Mouse (Mus musculus): ENCODE measurements around the gene Cyp17a1.

Gene Cyp17a1

DNA sequence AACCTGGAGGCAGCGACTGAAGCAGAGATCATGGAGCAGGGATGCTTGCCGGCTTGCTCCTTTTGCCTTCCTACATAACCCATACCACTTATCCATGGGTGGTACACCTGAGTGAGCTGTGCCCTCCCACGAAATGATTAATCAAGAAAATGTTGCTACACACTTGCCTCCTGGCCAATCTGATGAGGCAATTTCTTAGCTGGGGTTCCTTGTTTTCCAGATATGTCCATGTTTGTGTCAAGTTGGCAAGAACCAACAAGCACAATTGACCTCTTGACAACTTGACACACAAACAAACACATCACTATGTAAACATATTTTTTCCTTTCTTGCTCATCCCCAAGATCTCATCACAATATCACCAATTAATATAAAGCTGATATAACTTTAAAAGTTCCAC is 2.7 kb upstream of the Cyp17a1 start:
- intact Hi-C loops (cut with DNase I): loop anchor here (10.0 kb wide), 1 partner anchor 319 kb away; no protein-coding TSS in a partner anchor

- intact Hi-C loops (cut with DNase I): loop anchor here (2.0 to 10.0 kb wide), 4 partner anchors 70 to 324 kb away; no protein-coding TSS in a partner anchor
Measured at GRCm38 (mm10) chr19:46670691-46671090, 2.3 kb downstream of the Cyp17a1 start.

DNA sequence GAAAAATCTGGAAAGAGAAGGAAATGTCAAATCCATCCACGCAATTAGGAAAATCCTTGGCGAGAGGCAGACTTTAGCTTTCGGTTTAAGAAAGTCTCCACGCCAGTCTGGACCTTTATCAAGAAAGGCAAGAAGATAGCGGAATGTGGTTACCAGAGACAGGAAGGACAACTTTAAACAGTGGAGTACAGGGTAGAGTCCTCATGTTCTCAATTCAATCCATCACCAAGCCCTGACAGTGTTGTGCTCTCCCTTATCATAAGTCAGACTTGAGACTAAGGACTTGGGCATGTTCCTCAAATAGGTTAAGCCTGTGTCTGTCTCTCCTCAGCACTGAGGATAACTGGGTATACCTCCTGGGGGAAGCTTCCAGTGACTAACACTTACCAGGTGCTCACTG is 3.2 kb downstream of the Cyp17a1 start:
- intact Hi-C loops (cut with DNase I): loop anchor here (2.0 to 10.0 kb wide), 4 partner anchors 71 to 325 kb away; no protein-coding TSS in a partner anchor

GRCm38 (mm10) chr19:46668263-46668662 is 4.7 kb downstream of the Cyp17a1 start:
- intact Hi-C loops (cut with DNase I): no loop called here

GRCm38 (mm10) chr19:46667300-46667699 is 5.7 kb downstream of the Cyp17a1 start:
- intact Hi-C loops (cut with DNase I): no loop called here

DNA sequence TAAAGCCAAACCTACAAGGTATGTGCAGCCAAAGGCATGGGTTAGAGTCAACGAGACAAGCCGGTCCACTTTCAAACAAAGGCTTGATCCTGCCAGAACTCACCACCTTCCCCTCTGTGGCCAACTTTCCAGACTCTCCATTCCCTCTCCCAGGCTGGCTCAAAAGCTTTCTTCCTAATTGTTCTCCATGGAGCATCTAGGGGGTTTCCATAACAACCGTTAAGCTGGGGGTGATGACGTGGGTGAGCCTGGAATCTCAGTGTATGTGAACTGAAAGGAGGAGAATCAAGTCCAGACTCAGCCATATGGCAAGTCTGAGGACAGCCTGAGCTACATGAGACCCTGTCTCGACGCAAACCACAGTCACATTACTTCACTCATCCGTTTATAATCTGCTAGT is 7.5 kb downstream of the Cyp17a1 start:
- intact Hi-C loops (cut with DNase I): no loop called here

GRCm38 (mm10) chr19:46662784-46663183 is 10.2 kb downstream of the Cyp17a1 start:
- intact Hi-C loops (cut with DNase I): no loop called here

DNA sequence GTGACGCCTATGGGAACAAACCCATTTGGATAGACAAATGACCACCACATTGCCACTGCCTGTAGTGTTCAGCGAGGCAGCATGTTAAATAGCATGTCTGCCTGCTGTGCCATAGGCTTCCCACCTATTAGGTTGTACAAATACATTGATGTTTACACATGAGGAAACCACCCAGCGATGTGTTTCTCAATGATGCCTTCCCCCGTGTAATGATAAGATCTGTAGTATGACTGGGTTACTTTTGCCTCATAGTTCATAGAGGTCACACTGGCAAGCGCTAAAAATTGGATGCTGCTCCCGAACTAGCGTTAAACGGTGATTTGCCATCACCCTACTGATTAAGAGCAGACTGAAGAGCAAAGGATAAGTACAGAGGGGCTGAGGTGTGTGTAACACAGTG is 10.8 kb downstream of the Cyp17a1 start:
- intact Hi-C loops (cut with DNase I): no loop called here

GRCm38 (mm10) chr19:46661511-46661910 is 11.5 kb downstream of the Cyp17a1 start:
- intact Hi-C loops (cut with DNase I): no loop called here

DNA sequence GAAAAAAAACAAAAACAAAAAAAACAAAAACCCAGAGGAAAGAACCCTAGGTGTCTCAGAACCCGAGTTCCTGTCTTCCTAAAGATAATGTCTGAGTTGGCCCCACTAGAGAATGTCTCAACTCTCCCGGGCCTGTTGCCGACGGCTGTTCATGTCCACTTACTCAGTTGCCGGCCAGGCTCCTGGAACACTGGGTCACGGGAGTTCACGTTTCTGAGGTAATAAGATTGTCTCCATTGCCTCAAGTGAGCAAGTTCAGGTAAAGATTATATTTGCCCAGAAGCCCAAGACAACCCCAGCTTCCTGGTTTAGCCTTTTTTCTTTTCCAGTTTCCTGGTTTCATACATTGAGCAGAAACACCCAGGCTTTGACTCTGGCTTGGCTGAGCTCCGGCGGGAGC is 14.1 kb downstream of the Cyp17a1 start:
- intact Hi-C loops (cut with DNase I): loop anchor here (5.0 kb wide), 1 partner anchor 72 kb away; no protein-coding TSS in a partner anchor

GRCm38 (mm10) chr19:46658348-46658747 is 14.6 kb downstream of the Cyp17a1 start:
- intact Hi-C loops (cut with DNase I): loop anchor here (5.0 kb wide), 1 partner anchor 71 kb away; no protein-coding TSS in a partner anchor

GRCm38 (mm10) chr19:46657339-46658020 is 15.5 kb downstream of the Cyp17a1 start:
- intact Hi-C loops (cut with DNase I): loop anchor here (5.0 kb wide), 1 partner anchor 70 kb away; no protein-coding TSS in a partner anchor

- intact Hi-C loops (cut with DNase I): loop anchor here (5.0 kb wide), 1 partner anchor 69 kb away; no protein-coding TSS in a partner anchor
Measured at GRCm38 (mm10) chr19:46656151-46656840, 16.7 kb downstream of the Cyp17a1 start.

GRCm38 (mm10) chr19:46655626-46656025 is 17.3 kb downstream of the Cyp17a1 start:
- intact Hi-C loops (cut with DNase I): loop anchor here (5.0 kb wide), 1 partner anchor 68 kb away; no protein-coding TSS in a partner anchor

DNA sequence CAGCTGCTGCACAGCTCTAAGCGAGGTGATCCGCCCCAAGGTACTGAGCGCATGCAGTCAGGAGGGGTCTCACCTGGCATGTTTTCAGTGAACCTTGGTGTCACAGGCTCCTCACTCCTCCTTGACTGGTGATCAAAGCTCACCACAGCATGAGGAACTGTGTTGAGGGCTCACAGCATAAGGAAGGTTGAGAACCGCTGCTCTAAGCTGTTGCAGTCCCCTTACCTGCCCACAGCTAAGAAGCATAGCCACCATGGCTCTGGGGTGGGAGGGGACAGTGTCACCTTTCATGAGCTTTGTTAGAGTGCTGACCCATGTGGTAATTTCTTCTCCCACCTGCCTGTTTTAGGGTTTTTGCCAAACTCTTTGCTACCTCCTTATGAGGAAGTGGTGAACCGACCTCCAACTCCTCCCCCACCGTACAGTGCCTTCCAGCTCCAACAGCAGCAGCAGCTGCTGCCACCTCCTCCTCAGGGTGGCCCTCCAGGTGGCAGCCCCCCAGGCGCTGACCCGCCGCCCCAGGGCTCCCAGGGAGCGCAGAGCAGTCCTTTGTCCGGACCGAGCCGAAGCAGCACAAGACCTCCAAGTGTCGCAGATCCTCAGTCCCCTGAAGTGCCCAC is 19.2 kb downstream of the Cyp17a1 start:
- intact Hi-C loops (cut with DNase I): no loop called here

DNA sequence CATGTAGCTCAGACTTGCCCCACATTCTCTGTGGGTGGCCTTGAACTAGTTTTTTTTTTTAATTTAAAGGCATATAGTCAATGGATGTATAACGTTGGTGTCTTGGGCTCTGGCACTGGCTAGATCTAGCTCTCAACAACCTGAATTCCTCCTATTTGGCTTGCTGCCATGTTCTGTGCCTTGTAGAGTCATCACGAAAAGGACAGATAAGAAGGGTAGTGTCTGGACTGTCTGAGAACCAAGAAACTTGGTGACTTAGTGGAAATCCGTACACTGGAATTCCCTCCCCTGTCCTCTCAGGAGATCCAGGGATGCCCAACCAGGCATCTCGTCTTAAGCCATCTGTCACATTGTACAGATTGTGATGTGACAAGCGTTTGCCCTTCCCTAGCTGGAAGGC is 19.8 kb downstream of the Cyp17a1 start:
- intact Hi-C loops (cut with DNase I): no loop called here

GRCm38 (mm10) chr19:46648565-46648964 is 24.4 kb downstream of the Cyp17a1 start:
- intact Hi-C loops (cut with DNase I): no loop called here

- intact Hi-C loops (cut with DNase I): no loop called here
Measured at GRCm38 (mm10) chr19:46647850-46648249, 25.1 kb downstream of the Cyp17a1 start.

DNA sequence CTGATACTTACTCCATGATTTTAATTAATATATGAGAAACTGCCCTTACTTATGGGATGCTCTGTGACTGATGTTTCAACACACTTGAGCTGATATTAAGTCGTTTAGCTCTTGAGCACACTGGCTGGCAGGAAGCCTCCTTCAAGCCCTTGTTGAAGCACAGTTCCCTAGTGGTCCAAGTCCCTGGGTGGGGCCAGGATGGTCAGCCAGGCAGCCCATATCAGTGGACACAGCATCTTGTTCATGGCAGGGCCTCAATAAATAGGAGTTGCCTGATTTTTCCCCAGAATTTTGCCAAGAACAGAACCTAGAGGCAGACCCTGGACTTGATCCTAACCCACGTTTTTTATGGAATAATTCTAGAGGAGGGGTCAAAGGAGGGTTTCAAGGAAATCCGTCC is 25.7 kb downstream of the Cyp17a1 start:
- intact Hi-C loops (cut with DNase I): no loop called here

GRCm38 (mm10) chr19:46646041-46646481 is 26.9 kb downstream of the Cyp17a1 start:
- intact Hi-C loops (cut with DNase I): no loop called here

GRCm38 (mm10) chr19:46644793-46645602 is 28.0 kb downstream of the Cyp17a1 start:
- intact Hi-C loops (cut with DNase I): loop anchor here (5.0 kb wide), 1 partner anchor 38 kb away; no protein-coding TSS in a partner anchor

Data from adrenal gland (tissue).